Mouse (Mus musculus): ENCODE measurements at regions not wholly inside any gene's neighbourhood (a gene's known extent, or its start where the extent isn't known, plus 50 kb on each side); places are given as distances from the start of the nearest gene placed in this dataset.

DNA sequence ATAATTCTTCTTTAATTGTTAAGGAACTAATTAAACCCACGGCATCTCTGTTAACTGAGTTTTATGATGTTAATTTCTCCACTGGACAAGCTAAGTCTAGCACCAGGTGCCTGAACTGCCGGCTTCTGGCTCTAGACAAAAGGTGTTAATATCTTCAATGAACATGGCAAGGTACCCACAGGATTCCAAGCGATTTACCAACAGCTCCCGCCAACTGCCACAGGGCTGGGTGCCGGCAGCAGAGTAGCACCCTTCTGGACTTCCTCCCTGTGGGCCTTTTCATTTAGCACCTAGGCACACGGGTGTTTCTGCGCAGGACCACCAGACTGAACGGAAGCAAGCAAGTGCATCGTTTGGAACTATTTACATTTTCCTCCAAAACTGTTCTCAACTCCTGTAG is 320.2 kb downstream of the Mycn start:
- ATAC-seq (ENCODE audit: insufficient read depth, low FRiP score) = no peak
- no peak overlapping the region for H3K27ac ChIP-seq (ENCODE audit: low read length)
- no peak overlapping the region for H3K4me2 ChIP-seq (ENCODE audit: low read depth, low read length)
- H3K4me1 ChIP-seq (ENCODE audit: control insufficient read depth, insufficient read depth, low read length) = no peaks in the 10 kb centered on the region; the same call in 1 of the 2 replicates
- 88% methylated on average over 9 of the region's 9 CpGs for WGBS
- no peaks in the 10 kb centered on the region for H3K36me3 ChIP-seq (ENCODE audit: control insufficient read depth, insufficient read depth, low read length)
- H3K9ac ChIP-seq (ENCODE audit: low read length) = no peak overlapping the region
- no peak overlapping the region for H3K4me3 ChIP-seq (replicated peaks; ENCODE audit: low read length)
- no peaks in the 10 kb centered on the region for H3K9me3 ChIP-seq (replicated peaks; ENCODE audit: control insufficient read depth, low read length)
- no peaks in the 10 kb centered on the region for H3K27me3 ChIP-seq (ENCODE audit: control insufficient read depth, insufficient read depth, low read length)

DNA sequence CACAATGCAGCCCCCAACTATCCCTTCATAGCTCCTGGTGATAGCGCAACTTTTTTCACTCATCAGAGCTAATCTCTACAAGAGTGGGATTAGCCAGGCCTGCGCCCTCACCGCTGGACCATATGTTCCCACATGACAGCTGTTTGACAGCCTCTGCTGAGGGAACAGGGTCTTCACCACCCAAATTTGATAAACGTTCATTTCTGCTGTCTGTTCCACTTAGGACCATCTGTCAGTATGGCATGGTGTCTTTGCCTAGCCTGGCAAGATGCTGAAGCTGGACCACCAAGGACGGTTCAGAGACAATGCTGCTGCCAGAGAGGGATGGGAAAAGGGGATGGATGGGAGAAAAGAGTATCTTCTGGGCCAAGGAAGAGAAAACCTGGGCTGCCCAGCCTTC is 321.4 kb downstream of the Mycn start:
- Histone ChIP-seq H3K27ac (ENCODE audit: low read length) (no peak overlapping the region), H3K4me2 (ENCODE audit: low read depth, low read length) (no peak overlapping the region), H3K9ac (ENCODE audit: low read length) (no peak overlapping the region), H3K4me3 (replicated peaks; ENCODE audit: low read length) (no peak overlapping the region), H3K36me3 (ENCODE audit: control insufficient read depth, insufficient read depth, low read length) (no peaks in the 10 kb centered on the region), H3K27me3 (ENCODE audit: control insufficient read depth, insufficient read depth, low read length) (no peaks in the 10 kb centered on the region), H3K4me1 (ENCODE audit: control insufficient read depth, insufficient read depth, low read length) (no peaks in the 10 kb centered on the region; the same call in 1 of the 2 replicates), H3K9me3 (replicated peaks; ENCODE audit: control insufficient read depth, low read length) (no peaks in the 10 kb centered on the region)
- no peak for ATAC-seq (ENCODE audit: insufficient read depth, low FRiP score)
- 73% methylated on average over 5 of the region's 5 CpGs for WGBS

DNA sequence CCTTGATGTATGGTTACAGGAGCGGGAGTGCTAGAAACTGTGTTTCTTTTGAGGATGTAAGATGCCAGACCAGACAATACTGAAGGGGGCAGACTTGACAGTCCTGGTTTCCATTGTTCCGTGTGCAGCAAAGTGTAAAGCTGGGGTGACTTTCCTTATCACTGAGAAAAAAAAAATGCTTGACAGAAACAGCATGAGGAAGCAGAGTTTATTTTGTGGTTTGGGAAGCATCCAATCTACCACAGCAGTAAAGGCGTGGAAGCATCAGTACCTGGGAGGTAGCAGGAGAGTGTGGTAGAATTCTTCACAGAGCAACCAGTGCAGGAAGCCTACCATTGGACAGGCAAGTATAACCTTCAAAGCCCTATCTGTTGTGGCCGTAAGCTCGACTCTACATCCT is 322.3 kb downstream of the Mycn start:
- H3K9ac ChIP-seq (ENCODE audit: low read length) = no peak overlapping the region
- H3K4me1 ChIP-seq (ENCODE audit: control insufficient read depth, insufficient read depth, low read length) = no peaks in the 10 kb centered on the region; the same call in 1 of the 2 replicates
- H3K9me3 ChIP-seq (replicated peaks; ENCODE audit: control insufficient read depth, low read length) = no peaks in the 10 kb centered on the region
- 77% methylated on average over 5 of the region's 5 CpGs for WGBS
- H3K4me2 ChIP-seq (ENCODE audit: low read depth, low read length) = no peak overlapping the region
- no peaks in the 10 kb centered on the region for H3K36me3 ChIP-seq (ENCODE audit: control insufficient read depth, insufficient read depth, low read length)
- H3K4me3 ChIP-seq (replicated peaks; ENCODE audit: low read length) = no peak overlapping the region
- H3K27ac ChIP-seq (ENCODE audit: low read length) = no peak overlapping the region
- H3K27me3 ChIP-seq (ENCODE audit: control insufficient read depth, insufficient read depth, low read length) = no peaks in the 10 kb centered on the region
- no peak for ATAC-seq (ENCODE audit: insufficient read depth, low FRiP score)

DNA sequence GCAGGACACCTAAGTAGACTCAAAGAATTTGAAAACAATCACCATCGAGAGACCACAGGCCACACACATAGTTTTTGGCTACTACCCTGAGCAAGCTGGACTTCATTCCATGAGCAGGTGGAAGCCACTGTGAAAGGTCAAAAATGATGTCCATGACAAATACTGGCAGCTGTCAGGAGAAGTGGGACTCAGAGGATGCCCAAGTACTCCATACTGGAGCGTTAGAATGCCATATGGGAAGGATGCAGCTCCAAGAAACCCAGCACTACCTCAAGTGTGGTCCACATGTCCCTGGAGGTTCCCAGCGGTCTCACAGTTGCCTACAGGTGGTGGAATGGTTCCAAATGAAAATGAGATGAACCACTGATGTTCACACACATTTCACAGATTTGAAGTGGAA is 329.2 kb downstream of the Mycn start:
- H3K4me1 ChIP-seq (ENCODE audit: control insufficient read depth, insufficient read depth, low read length) = no peaks in the 10 kb centered on the region
- no peak for ATAC-seq (ENCODE audit: insufficient read depth, low FRiP score)
- no peak overlapping the region for H3K4me2 ChIP-seq (ENCODE audit: low read depth, low read length)
- H3K9ac ChIP-seq (ENCODE audit: low read length) = no peak overlapping the region
- H3K27ac ChIP-seq (ENCODE audit: low read length) = no peak overlapping the region
- no peaks in the 10 kb centered on the region for H3K36me3 ChIP-seq (ENCODE audit: control insufficient read depth, insufficient read depth, low read length)
- no peak overlapping the region for H3K4me3 ChIP-seq (replicated peaks; ENCODE audit: low read length)
- no peaks in the 10 kb centered on the region for H3K27me3 ChIP-seq (ENCODE audit: control insufficient read depth, insufficient read depth, low read length)
- H3K9me3 ChIP-seq (replicated peaks; ENCODE audit: control insufficient read depth, low read length) = no peaks in the 10 kb centered on the region
- 89% methylated on average over 3 of the region's 3 CpGs for WGBS

DNA sequence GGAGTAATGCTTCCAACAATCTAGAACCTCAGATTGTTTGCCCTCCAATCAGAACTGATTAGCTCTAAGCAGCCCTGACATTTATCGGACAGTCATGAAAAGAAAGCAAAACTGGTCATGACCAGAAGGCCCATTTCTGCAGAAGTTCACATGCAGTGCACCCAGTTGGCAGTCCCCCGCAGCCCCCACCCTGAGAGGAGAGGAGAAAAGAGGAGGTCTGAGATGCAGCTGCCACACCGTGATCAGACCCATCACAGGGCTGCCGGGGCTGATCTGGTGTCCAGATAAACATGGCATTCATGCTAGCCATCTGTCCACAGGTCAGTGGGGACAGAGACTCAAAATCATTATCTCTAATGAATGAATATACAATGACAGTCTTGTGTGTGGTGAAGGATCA is 330.9 kb downstream of the Mycn start:
- Histone ChIP-seq H3K27me3 (ENCODE audit: control insufficient read depth, insufficient read depth, low read length) (no peaks in the 10 kb centered on the region), H3K4me2 (ENCODE audit: low read depth, low read length) (no peak overlapping the region), H3K27ac (ENCODE audit: low read length) (no peak overlapping the region), H3K36me3 (ENCODE audit: control insufficient read depth, insufficient read depth, low read length) (no peaks in the 10 kb centered on the region), H3K9ac (ENCODE audit: low read length) (no peak overlapping the region), H3K4me1 (ENCODE audit: control insufficient read depth, insufficient read depth, low read length) (no peaks in the 10 kb centered on the region), H3K4me3 (replicated peaks; ENCODE audit: low read length) (no peak overlapping the region), H3K9me3 (replicated peaks; ENCODE audit: control insufficient read depth, low read length) (no peaks in the 10 kb centered on the region)
- no peak; the same call in 1 of the 2 replicates for ATAC-seq (ENCODE audit: insufficient read depth, low FRiP score)
- WGBS = 54% methylated on average over 4 of the region's 4 CpGs

DNA sequence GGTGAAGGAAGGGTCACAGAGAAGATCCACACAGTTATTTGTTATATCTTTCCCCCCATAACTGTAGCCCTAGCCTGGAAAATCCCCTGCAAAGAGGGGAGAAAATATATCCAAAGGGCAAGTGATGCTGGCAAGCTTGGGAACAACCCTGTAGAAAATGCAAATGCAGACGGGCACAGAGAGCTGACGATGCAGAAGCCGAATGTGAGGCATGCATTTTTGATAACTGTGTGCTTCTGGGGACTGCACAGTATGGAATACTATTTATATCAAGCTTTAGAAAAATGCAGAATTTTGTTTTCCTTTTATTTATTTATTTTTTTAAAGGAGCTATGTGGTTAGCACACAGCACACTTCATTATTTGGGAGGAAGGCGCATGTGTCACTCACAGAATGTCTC is 333.7 kb downstream of the Mycn start:
- Histone ChIP-seq H3K27ac (ENCODE audit: low read length) (no peak overlapping the region), H3K36me3 (ENCODE audit: control insufficient read depth, insufficient read depth, low read length) (no peaks in the 10 kb centered on the region), H3K27me3 (ENCODE audit: control insufficient read depth, insufficient read depth, low read length) (no peaks in the 10 kb centered on the region), H3K9ac (ENCODE audit: low read length) (no peak overlapping the region), H3K4me1 (ENCODE audit: control insufficient read depth, insufficient read depth, low read length) (no peaks in the 10 kb centered on the region), H3K9me3 (replicated peaks; ENCODE audit: control insufficient read depth, low read length) (no peaks in the 10 kb centered on the region), H3K4me3 (replicated peaks; ENCODE audit: low read length) (no peak overlapping the region), H3K4me2 (ENCODE audit: low read depth, low read length) (no peak overlapping the region)
- no peak for ATAC-seq (ENCODE audit: insufficient read depth, low FRiP score)
- WGBS = 91% methylated on average over 4 of the region's 4 CpGs

DNA sequence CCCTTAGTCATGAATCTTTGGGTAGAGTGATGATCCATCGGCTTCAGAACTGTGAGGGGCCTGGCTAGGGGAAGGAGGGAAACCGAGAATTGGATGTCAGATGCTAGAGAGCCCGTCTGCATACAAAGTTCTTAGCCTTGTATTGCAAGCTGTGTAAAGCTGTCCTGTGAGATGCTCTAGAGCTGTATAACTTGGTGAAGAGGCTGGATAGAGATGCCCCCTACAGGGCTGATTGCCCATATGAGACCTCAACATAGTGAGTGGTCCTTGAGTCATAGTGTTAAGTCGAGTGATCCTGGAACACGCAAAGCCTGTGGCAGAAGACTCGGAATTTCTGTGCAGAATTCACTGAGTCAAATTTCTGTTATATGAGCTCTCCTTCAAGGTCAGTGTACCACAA is 334.8 kb downstream of the Mycn start:
- H3K27me3 ChIP-seq (ENCODE audit: control insufficient read depth, insufficient read depth, low read length) = no peaks in the 10 kb centered on the region
- WGBS = 85% methylated on average over 6 of the region's 6 CpGs

DNA sequence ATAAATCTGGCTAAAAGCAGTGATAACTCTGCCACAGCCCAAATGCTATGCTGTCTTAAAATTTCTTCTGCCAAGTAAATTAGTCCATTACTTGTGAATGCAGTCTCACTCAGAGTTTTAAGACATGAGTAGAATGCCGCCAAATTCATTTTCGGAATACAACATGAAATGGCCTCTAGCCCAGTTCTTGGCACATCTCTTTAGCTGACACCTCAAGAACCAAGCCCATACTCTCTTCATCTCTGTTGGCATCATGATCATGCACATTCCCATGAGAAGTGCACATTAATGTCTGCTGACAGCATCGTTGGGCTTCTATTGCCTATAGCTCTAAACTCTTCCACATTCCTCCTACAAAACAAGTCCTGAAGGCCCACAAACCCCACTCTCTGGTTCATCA is 336.2 kb downstream of the Mycn start:
- H3K4me1 ChIP-seq (ENCODE audit: control insufficient read depth, insufficient read depth, low read length) = no peaks in the 10 kb centered on the region
- no peak overlapping the region for H3K4me3 ChIP-seq (replicated peaks; ENCODE audit: low read length)
- no peak overlapping the region for H3K27ac ChIP-seq (ENCODE audit: low read length)
- no peaks in the 10 kb centered on the region for H3K27me3 ChIP-seq (ENCODE audit: control insufficient read depth, insufficient read depth, low read length)
- H3K36me3 ChIP-seq (ENCODE audit: control insufficient read depth, insufficient read depth, low read length) = no peaks in the 10 kb centered on the region
- H3K9ac ChIP-seq (ENCODE audit: low read length) = no peak overlapping the region
- H3K9me3 ChIP-seq (replicated peaks; ENCODE audit: control insufficient read depth, low read length) = no peaks in the 10 kb centered on the region
- H3K4me2 ChIP-seq (ENCODE audit: low read depth, low read length) = no peak overlapping the region
- ATAC-seq (ENCODE audit: insufficient read depth, low FRiP score) = no peak
- 93% methylated on average over 3 of the region's 3 CpGs for WGBS

More for the DNA sequence above, 334.8 kb downstream of the Mycn start:
- H3K4me1 ChIP-seq (ENCODE audit: control insufficient read depth, insufficient read depth, low read length) = no peaks in the 10 kb centered on the region
- no peak overlapping the region for H3K4me3 ChIP-seq (replicated peaks; ENCODE audit: low read length)
- no peak overlapping the region for H3K27ac ChIP-seq (ENCODE audit: low read length)
- H3K9me3 ChIP-seq (replicated peaks; ENCODE audit: control insufficient read depth, low read length) = no peaks in the 10 kb centered on the region
- H3K4me2 ChIP-seq (ENCODE audit: low read depth, low read length) = no peak overlapping the region
- ATAC-seq (ENCODE audit: insufficient read depth, low FRiP score) = no peak
- no peaks in the 10 kb centered on the region for H3K36me3 ChIP-seq (ENCODE audit: control insufficient read depth, insufficient read depth, low read length)
- H3K9ac ChIP-seq (ENCODE audit: low read length) = no peak overlapping the region

DNA sequence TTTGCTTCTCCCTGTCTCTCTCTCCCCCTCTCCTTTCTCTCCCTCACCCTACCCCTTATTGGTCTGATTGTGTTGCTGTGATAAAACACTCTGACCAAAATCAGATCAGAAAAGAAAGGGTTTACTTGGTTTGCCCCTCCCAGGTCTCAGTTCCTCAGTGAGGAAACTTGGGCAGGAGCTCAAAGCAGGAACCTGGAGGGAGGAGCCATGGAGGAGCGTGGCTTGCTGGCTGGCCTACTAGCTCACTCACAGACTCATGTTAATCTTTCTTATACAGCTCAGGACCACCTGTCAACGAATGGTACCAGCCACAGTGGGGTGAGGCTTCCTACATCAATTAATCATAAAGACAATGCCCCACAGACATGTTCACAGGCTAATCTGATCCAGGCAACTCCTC is 339.4 kb downstream of the Fam49a start:
- 20% methylated on average over 2 of the region's 2 CpGs for WGBS
- H3K27ac ChIP-seq (ENCODE audit: low read length) = no peak overlapping the region
- H3K9me3 ChIP-seq (replicated peaks; ENCODE audit: control insufficient read depth, low read length) = no peaks in the 10 kb centered on the region
- H3K4me1 ChIP-seq (ENCODE audit: control insufficient read depth, insufficient read depth, low read length) = no peaks in the 10 kb centered on the region
- H3K4me2 ChIP-seq (ENCODE audit: low read depth, low read length) = no peak overlapping the region
- no peak overlapping the region for H3K4me3 ChIP-seq (replicated peaks; ENCODE audit: low read length)
- no peaks in the 10 kb centered on the region for H3K27me3 ChIP-seq (ENCODE audit: control insufficient read depth, insufficient read depth, low read length)
- no peaks in the 10 kb centered on the region for H3K36me3 ChIP-seq (ENCODE audit: control insufficient read depth, insufficient read depth, low read length)
- H3K9ac ChIP-seq (ENCODE audit: low read length) = no peak overlapping the region
- ATAC-seq (ENCODE audit: insufficient read depth, low FRiP score) = no peak

DNA sequence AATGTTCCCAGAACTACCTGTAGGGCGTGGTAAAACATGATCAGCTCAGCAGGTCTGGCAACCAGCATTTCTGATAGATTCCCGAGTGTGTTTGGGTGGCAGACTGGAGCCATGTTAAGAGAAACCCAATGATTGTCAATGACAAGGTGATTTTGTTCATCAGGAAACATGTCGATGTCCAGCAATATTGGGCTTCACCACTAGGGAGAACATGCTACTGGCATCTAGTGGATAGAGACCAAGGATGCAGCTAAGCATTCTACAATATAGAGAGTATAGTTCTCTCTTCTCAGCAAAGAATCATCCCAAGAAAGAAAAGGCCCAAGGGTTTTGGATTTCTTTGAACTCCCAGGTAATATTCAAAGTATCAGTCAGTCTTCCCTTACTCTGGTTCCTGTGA is 333.5 kb downstream of the Fam49a start:
- no peaks in the 10 kb centered on the region for H3K36me3 ChIP-seq (ENCODE audit: control insufficient read depth, insufficient read depth, low read length)
- no peak overlapping the region for H3K4me2 ChIP-seq (ENCODE audit: low read depth, low read length)
- H3K27ac ChIP-seq (ENCODE audit: low read length) = no peak overlapping the region
- no peak overlapping the region for H3K4me3 ChIP-seq (replicated peaks; ENCODE audit: low read length)
- WGBS = 84% methylated on average over 3 of the region's 3 CpGs
- no peak overlapping the region for H3K9ac ChIP-seq (ENCODE audit: low read length)
- no peaks in the 10 kb centered on the region for H3K4me1 ChIP-seq (ENCODE audit: control insufficient read depth, insufficient read depth, low read length)
- no peaks in the 10 kb centered on the region for H3K9me3 ChIP-seq (replicated peaks; ENCODE audit: control insufficient read depth, low read length)
- no peak for ATAC-seq (ENCODE audit: insufficient read depth, low FRiP score)
- no peaks in the 10 kb centered on the region for H3K27me3 ChIP-seq (ENCODE audit: control insufficient read depth, insufficient read depth, low read length)

Data from stomach, embryonic 16.5 days (tissue).